Mouse (Mus musculus) megakaryocyte progenitor cell, adult 5-6 weeks (primary cell): ENCODE data around the gene Apobec3. TPM values are rescaled to one million over a fixed set of nuclear protein-coding genes. Genes with fewer than 3 reads are reported as not detected.

Source experiments
- ATAC-seq: replicated peaks from 2 replicates; pipeline ENCODE4 v1.8.0; 2016; ENCODE audit warnings: mild to moderate bottlenecking, moderate TSS enrichment, inconsistent platforms; ENCODE audit not compliant: poor library complexity
- total RNA-seq, 2 experiments: library from RNA; stranded (forward) in 1 of 2; stranded (reverse) in 1 of 2; fragments of 157-497, 149-512 nt in 1 of 2; fragments of 200-1000 nt in 1 of 2; gene quantifications; 2 replicates each; pipeline versions ENCODE4 v1.2.3 to v1.2.4; 2015 to 2017

The Apobec3 gene
- total RNA-seq, 2 experiments from 2014 or later, result 159 to 177 TPM

DNA sequence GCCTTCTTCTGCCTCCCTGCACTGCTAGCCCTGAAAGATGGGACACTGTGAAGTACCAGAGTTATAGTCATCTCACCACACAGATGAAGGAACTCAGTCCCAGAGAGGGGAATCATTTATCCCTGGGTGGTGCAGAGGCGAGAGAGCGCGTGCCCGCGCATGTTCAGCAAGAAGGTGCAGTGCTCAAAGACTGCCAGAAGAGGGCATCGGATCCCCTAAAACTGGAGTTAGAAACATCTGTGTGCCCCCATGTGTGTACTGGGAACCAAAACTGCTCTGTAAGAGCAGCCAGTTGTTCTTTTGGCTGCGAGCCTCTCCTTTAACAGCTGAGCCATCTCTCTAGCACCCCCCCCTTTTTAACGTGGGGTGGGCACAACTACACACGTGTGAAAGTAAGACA is 55.3 kb downstream of the Apobec3 start:
- ATAC-seq, result peak; percentile 55

DNA sequence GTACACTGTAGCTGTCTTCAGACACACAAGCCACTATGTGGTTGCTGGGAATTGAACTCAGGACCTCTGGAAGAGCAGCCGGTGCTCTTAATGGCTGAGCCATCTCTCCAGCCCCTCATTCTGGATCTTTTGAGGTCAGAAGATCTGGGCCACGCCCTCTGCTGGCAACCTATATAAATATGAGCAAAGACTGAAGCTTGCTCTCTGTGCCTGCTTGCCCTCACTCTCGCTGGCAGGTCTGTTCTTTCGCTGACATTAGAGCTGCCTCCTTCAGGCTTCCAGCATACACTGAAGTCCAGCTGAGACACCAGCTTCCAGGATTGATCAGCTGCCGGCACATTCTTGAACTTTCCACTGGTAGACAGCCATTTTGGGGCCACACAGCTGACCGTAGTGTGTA is 56.2 kb downstream of the Apobec3 start:
- ATAC-seq, result no peak

DNA sequence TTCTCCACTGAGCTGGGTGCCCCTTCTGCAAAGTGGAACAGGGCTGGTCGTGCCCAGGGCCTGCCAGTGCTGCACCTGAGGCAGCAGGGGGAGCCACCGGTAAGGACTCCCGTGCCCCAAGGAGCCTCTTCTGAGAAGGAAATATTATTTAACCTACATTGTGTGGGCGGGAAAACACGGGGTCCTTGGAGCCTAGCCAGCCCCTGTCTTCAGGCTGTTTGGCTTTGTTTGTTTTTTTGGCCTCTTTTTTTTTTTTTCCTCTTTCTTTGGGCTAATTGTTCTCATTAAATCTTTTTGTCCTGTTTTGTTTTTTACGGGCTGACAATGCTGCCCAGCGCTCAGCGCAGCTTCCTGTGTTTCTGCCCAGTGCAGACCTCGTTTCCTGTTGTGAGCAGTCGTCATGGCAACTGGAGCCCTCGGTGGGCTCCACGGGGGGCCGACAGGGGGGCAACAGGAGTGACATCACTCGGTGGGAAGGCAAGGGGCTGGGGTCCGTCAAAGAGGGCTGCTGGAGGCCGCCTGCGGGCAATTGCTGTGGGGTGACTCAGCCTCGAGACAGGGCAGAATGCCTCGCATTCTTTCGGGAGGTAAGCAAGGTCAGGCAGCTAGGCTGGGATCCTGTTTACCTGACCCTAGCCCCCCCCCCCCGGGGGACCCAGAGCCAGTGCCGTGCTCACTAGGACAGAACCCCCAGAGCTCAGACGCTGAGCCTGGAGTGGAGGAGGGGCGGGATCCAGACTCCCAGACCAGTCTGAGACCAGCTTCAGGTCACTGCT is 59.0 kb downstream of the Apobec3 start:
- peak; percentile 70 for ATAC-seq

DNA sequence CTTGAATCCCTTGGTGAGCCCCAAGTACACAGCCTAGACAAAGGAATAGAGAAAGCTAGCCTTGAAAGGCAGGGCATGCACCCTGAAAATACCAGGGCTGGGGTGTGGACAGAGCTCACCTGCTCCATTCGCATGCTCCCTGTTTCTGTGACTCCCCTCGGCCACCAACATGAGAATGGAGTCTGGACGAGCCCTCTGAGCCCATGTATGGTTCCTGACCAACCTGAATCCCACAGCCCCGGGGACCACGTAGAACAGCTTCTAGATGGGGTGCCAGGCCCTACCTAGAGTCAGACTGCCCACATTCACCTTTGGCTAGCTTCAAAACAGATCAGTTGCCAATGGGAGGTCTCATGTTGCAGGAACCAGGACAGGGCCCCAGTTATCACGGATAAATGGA is 59.8 kb downstream of the Apobec3 start:
- ATAC-seq, result no peak

DNA sequence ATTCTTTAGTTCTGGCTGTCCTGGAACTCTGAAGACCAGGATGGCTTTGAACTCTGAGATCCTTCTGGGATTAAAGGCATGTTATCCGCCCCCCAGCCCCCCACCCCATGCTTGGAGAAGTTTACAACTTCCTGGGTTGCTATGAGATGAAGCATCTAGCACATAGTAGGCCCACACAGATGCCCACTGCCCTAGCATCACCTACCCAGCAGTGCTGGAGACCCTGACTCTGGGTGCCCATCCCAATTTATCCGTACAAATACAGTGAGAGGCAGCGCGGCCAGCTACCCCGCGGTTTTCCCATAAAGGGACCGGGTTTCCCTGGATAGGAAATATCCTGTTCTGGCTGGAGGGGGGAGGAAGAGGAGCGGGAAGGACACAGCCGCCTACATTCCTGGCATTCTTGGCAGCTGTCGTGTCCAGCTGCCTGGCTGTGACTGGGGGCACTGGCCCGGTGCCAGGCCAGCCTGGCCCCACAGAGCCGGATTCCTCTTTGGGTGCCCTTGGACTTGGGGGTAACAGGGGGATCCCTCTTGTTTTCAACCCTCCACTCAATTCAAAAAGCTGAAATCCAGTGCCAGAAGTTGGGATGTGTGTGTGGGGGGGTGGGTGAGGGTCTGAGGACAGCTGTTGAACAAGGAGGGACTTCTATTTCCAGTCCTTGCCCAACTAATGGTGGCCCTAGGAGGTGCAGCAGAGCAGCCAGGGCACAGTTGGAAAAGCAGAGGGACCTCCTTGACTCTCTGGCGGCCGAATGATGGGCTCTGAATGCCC is 60.5 kb downstream of the Apobec3 start:
- ATAC-seq, result no peak

DNA sequence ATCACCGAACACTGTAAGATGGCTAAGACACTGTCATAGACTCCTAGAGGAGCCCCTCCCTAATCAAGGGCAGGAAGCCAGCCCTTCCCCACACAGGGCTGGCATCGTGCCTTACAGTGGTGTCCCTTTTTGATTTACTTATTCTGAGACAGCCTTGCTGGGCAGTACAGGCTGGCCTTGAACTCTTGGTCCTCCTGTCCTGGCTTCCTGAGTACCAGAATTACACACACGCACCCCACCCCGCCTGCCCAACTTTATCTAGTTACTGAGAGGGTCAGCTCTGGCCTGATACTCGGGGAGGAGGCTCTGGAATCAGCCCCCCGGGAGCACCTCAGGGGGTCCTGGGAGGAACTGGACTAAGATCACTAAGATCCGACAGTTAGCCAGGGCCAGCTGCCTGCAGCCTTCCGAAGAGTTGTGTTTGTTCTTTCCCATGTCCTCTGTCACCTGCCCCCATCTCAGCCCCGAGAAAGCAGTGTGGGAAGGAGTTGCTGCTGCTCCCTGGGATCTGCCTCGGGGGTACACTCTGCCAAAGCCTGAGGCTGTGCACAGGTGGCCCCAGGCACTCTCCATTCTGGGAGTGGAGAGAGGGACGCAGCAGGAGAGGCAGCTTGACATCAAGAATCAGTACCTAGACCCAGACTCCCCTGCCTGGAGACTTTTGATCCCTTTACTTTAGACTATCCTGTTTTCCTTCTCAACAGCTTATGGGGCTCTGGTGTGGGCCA is 61.2 kb downstream of the Apobec3 start:
- no peak for ATAC-seq

DNA sequence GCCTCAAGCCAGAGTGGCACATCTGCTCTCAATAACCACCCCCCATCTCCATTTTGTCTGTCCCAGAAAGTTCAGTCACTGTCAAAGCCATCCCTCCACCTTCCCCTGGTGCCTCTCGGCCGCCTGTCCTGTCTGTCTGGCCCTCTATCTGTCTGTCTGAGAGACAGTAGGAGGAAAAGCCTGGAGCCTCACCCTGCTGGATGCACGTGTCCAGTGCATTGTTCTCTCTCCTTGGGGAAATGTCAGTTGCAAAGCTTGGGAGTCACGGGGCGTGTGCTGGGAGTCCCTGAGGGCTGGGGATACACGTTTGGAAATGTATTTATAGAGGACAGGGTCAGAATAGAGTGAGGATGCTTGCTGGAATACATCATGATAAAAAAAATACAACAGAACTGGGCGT is 62.0 kb downstream of the Apobec3 start:
- no peak for ATAC-seq

DNA sequence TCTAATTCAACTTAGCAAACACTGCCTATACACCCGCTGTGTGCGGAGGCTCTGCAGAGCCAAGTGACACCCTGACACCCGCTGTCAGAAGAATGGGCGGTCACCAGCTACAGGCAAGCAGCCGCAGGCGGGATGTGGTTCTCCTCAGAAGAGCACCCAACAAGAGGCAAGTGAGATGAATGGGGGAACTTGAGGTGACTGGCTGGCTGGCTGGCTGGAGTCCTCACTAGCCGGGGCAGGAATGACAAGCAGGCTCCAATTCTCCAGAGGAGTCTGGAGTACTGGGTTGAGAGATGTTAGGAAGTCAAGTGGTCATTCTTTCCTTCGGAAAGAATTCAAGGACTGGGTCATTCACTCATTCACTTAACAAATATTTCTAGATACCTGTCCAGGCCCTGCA is 65.1 kb downstream of the Apobec3 start:
- ATAC-seq, result peak; percentile 48; the same call in 1 of the 2 replicates

DNA sequence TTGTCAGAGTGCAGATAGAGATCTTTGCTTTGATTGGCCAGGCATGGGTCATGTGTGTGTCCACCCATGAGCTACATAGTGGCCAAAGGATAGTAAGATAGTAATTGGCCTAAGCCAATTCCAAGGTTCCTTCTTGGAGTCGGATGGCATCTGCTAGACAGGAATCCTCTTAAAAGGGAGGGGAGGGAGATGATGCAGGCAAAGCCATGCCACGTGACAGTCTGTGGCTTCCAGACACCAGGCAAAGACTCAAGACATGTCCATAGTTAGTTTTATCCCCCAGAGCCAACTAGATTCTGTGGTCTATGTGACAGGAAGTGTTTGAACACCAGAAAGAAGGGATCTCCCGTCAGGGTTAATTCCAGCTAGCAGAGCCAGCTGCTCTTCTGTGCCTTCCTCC is 67.0 kb downstream of the Apobec3 start:
- 0 out of 2 replicates have a peak, but pooled peaks have one; percentile 23 for ATAC-seq

DNA sequence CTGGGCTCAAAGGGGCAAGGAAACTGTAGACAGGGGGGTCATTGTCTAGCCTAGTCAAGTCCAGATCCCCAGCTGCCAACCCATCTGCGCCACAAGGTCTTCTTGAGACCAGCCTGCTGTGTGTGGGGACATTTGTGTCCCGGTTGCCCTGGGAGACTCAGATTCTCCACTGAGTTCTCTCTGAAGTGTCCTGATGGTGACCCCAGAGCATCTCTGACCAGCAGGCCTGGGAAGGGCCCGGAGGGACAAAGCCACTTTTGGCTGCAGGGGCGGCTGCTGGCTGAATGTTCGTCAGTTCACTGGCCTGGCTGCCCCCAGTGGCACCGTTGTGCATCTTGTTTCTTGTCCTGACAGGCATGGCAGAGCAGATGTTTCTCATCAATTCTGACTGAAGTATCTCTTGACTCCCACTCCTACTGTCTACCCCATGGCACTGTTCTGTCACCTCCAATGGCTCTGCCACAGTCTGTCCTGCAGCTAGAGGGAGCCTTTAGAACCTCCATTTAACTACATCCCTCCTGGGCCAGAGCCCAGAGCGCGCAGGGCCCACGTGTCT is 70.0 kb downstream of the Apobec3 start:
- ATAC-seq, result no peak

DNA sequence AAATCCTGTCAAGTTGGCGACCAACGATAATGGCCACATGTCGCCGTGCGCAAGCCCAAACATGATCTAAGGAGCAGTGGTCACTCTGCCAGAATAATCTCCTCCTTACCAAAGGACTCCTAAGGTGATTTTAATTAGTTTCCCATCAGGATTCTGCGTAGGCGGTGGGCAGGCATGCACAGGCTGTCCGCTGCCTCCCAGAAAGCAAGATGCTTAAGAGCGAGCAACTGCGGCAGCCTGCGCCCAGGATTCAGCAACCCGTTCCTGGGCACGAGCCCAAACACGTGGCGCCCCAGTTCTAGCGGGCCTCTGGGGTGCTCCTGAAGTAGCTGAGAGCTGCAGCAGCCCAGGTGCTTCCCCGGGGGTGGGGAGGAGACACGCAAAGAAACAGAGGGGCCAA is 71.2 kb downstream of the Apobec3 start:
- no peak for ATAC-seq

DNA sequence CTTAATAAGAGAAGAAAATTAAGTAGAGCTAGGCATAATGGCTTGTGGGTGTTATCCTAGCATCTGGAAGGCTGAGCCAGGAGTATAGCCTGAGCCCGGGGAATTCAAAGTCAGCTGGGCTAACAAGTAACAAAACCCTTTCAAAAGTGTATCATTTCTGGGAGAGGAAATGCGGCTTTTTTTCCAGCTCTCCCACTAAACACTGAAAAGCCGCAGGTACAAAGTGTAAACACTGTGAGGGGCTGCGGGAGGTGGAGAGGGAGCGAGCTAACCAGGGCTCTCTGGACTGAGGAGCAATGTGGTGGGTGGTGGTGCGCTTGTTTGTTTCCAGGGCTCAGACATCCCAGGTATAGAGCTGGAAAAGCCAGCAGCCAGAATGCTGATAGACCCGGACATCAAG is 72.9 kb downstream of the Apobec3 start:
- no peak for ATAC-seq

Other genes with a start within 250 kb of the Apobec3 start
- gene Fam227a, start 232.7 kb upstream of the Apobec3 start, total RNA-seq (2015), result 0.61 and 1.5 TPM in 2 replicates
- gene Fam227a, start 232.7 kb upstream of the Apobec3 start, total RNA-seq (2017), result 0.92 and 1.4 TPM in 2 replicates
- 13.8 and 19.0 TPM in 2 replicates for gene Cby1, start 232.5 kb upstream of the Apobec3 start, total RNA-seq (2015)
- gene Cby1, start 232.5 kb upstream of the Apobec3 start, total RNA-seq (2017), result 47.9 and 65.2 TPM in 2 replicates
- gene Tomm22, start 220.8 kb upstream of the Apobec3 start, total RNA-seq (2015), result 197 and 207 TPM in 2 replicates
- gene Tomm22, start 220.8 kb upstream of the Apobec3 start, total RNA-seq (2017), result 85.1 and 112 TPM in 2 replicates
- 16.0 and 18.9 TPM in 2 replicates for gene Josd1, start 203.7 kb upstream of the Apobec3 start, total RNA-seq (2015)
- 25.1 and 26.2 TPM in 2 replicates for gene Josd1, start 203.7 kb upstream of the Apobec3 start, total RNA-seq (2017)
- 31.0 and 34.5 TPM in 2 replicates for gene Gtpbp1, start 200.8 kb upstream of the Apobec3 start, total RNA-seq (2015)
- 48.2 and 58.6 TPM in 2 replicates for gene Gtpbp1, start 200.8 kb upstream of the Apobec3 start, total RNA-seq (2017)
- 83.4 and 84.0 TPM in 2 replicates for gene Sun2, start 149.1 kb upstream of the Apobec3 start, total RNA-seq (2015)
- 225 and 233 TPM in 2 replicates for gene Sun2, start 149.1 kb upstream of the Apobec3 start, total RNA-seq (2017)
- 15.9 and 16.2 TPM in 2 replicates for gene Dnal4, start 113.8 kb upstream of the Apobec3 start, total RNA-seq (2015)
- 12.2 and 12.5 TPM in 2 replicates for gene Dnal4, start 113.8 kb upstream of the Apobec3 start, total RNA-seq (2017)
- gene Nptxr, start 86.9 kb upstream of the Apobec3 start, total RNA-seq (2015), result 0.15 and 0.20 TPM in 2 replicates
- 0.14 and 0.17 TPM in 2 replicates for gene Nptxr, start 86.9 kb upstream of the Apobec3 start, total RNA-seq (2017)
- 0.51 TPM in 1 of 2 replicates, not detected in the other for gene Npcd, start 57.4 kb upstream of the Apobec3 start, total RNA-seq (2015)
- 0.34 TPM in 1 of 2 replicates, not detected in the other for gene Npcd, start 57.4 kb upstream of the Apobec3 start, total RNA-seq (2017)
- gene Cbx6, start 57.0 kb upstream of the Apobec3 start, total RNA-seq (2015), result 5.9 and 6.1 TPM in 2 replicates
- 7.5 and 11.5 TPM in 2 replicates for gene Cbx6, start 57.0 kb upstream of the Apobec3 start, total RNA-seq (2017)
- 3.3 TPM in 2 replicates for gene Cbx7, start 79.5 kb downstream of the Apobec3 start, total RNA-seq (2015)
- 1.7 and 2.1 TPM in 2 replicates for gene Cbx7, start 79.5 kb downstream of the Apobec3 start, total RNA-seq (2017)
- gene Pdgfb, start 123.3 kb downstream of the Apobec3 start, total RNA-seq (2015), result not detected in 2 replicates
- gene Pdgfb, start 123.3 kb downstream of the Apobec3 start, total RNA-seq (2017), result 0.17 TPM in 1 of 2 replicates, not detected in the other
- 2.1 and 3.6 TPM in 2 replicates for gene Syngr1, start 199.7 kb downstream of the Apobec3 start, total RNA-seq (2015)
- gene Syngr1, start 199.7 kb downstream of the Apobec3 start, total RNA-seq (2017), result 1.5 and 1.8 TPM in 2 replicates
- 2,120 and 2,179 TPM in 2 replicates for gene Rpl3, start 200.2 kb downstream of the Apobec3 start, total RNA-seq (2015)
- 3,037 and 3,138 TPM in 2 replicates for gene Rpl3, start 200.2 kb downstream of the Apobec3 start, total RNA-seq (2017)
- 4.0 and 6.0 TPM in 2 replicates for gene Tab1, start 241.5 kb downstream of the Apobec3 start, total RNA-seq (2015)
- 15.7 and 19.2 TPM in 2 replicates for gene Tab1, start 241.5 kb downstream of the Apobec3 start, total RNA-seq (2017)